Mouse (Mus musculus) myocyte (in vitro differentiated cells): ENCODE measurements around the gene Prr3. TPM values are rescaled to one million over a fixed set of nuclear protein-coding genes. Genes with fewer than 3 reads are reported as not detected.
A peak's percentile ranks its signal among the peaks of the same experiment; 100 is the strongest.

Source experiments
- H3K27me3 ChIP-seq: one replicate; pipeline ENCODE4 v1.6.1; 2011; ENCODE audit not compliant: control insufficient read depth, insufficient read depth, insufficient read length
- H3K36me3 ChIP-seq: one replicate; pipeline ENCODE4 v1.6.1; 2011; ENCODE audit not compliant: control insufficient read depth, insufficient read depth
- H3K4me2 ChIP-seq: one replicate; pipeline ENCODE4 v1.6.1; 2011; ENCODE audit warnings: low read depth, control low read depth
- H3K4me3 ChIP-seq: one replicate; pipeline ENCODE4 v1.5.1; 2011; ENCODE audit warnings: mild to moderate bottlenecking, control low read depth, moderate library complexity
- H3K79me2 ChIP-seq: one replicate; pipeline ENCODE4 v1.6.1; 2011; ENCODE audit not compliant: control insufficient read depth, insufficient read depth
- H3ac ChIP-seq: one replicate; pipeline ENCODE4 v1.6.1; 2011; ENCODE audit not compliant: control insufficient read depth, insufficient read length
- CEBPB ChIP-seq: IDR thresholded peaks from 2 replicates; pipeline ENCODE4 v1.6.1; 2011; ENCODE audit warnings: mild to moderate bottlenecking, moderate library complexity; ENCODE audit not compliant: poor library complexity, insufficient read depth, severe bottlenecking
- E2F4 ChIP-seq: IDR thresholded peaks from one replicate; pipeline ENCODE4 v1.6.1; 2011; ENCODE audit warnings: mild to moderate bottlenecking, control low read depth, moderate library complexity; ENCODE audit not compliant: insufficient read depth
- MAX ChIP-seq: IDR thresholded peaks from one replicate; pipeline ENCODE4 v1.6.1; 2011; ENCODE audit warnings: low read depth, mild to moderate bottlenecking, control low read depth
- MYOD1 ChIP-seq, 3 experiments: IDR thresholded peaks; one replicate each; pipeline ENCODE4 v1.6.1; 2011; ENCODE audit warnings: control low read depth in 2 of 3, low read depth in 2 of 3, mild to moderate bottlenecking in 2 of 3, moderate library complexity in 1 of 3; ENCODE audit not compliant: insufficient read length in 2 of 3, control insufficient read depth in 1 of 3
- MYOG ChIP-seq, 3 experiments: IDR thresholded peaks; one replicate each; pipeline ENCODE4 v1.6.1; 2011; ENCODE audit warnings: control low read depth in 2 of 3, low read depth in 2 of 3, mild to moderate bottlenecking in 2 of 3; ENCODE audit not compliant: insufficient read length in 2 of 3, control insufficient read depth in 1 of 3, insufficient read depth in 1 of 3
- POLR2A ChIP-seq: IDR thresholded peaks from one replicate; pipeline ENCODE4 v1.6.1; 2011; ENCODE audit warnings: low read depth, mild to moderate bottlenecking, control low read depth, moderate library complexity; ENCODE audit not compliant: insufficient read length
- POLR2AphosphoS2 ChIP-seq: IDR thresholded peaks from one replicate; pipeline ENCODE4 v1.6.1; 2011; ENCODE audit warnings: low read depth, control low read depth; ENCODE audit not compliant: insufficient read length
- REST ChIP-seq: IDR thresholded peaks from one replicate; pipeline ENCODE4 v1.6.1; 2011; ENCODE audit warnings: mild to moderate bottlenecking, control low read depth, moderate library complexity; ENCODE audit not compliant: insufficient read depth, insufficient read length
- SRF ChIP-seq: IDR thresholded peaks from one replicate; pipeline ENCODE4 v1.6.1; 2011; ENCODE audit warnings: low read depth; ENCODE audit not compliant: control insufficient read depth, insufficient read length
- TCF12 ChIP-seq: IDR thresholded peaks from one replicate; pipeline ENCODE4 v1.6.1; 2011; ENCODE audit warnings: mild to moderate bottlenecking, control low read depth; ENCODE audit not compliant: poor library complexity, insufficient read depth, severe bottlenecking
- TCF3 ChIP-seq: IDR thresholded peaks from one replicate; pipeline ENCODE4 v1.6.1; 2011; ENCODE audit warnings: low read depth, control low read depth; ENCODE audit not compliant: insufficient read length
- USF1 ChIP-seq: IDR thresholded peaks from one replicate; pipeline ENCODE4 v1.6.1; 2011; ENCODE audit warnings: low read depth, mild to moderate bottlenecking, control low read depth, moderate library complexity
- polyA plus RNA-seq: library from polyadenylated mRNA; unstranded; fragments of >200 nt; fragmentation: generic; extraction: Trizol; gene quantifications from one replicate; pipeline ENCODE4 v1.2.1, GENCODE M21; 2012; ENCODE audit warnings: missing spikeins

Prr3 gene
- polyA plus RNA-seq, 1 experiment, result 14.1 TPM

DNA sequence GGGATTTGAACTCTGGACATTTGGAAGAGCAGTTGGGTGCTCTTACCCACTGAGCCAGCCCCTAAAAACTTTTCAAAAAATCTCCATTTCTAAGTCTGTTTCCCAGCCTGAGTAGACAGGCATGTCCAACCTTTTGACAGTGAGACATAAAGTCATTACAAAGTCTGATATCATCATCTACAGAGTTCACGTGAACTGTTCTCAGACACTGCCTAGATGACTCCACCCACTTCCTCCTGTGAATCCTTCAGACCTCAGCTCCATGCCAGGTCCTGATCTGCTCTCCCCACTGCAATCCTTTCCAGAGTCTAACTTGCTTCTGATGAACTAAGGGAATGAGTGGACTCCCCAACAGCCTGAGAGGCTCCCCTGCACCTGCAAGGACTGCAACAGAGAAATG, 7.9 kb downstream of the Prr3 start:
- Histone ChIP-seq H3K79me2 (peaks cover 33% of the 10 kb centered on the region), H3K36me3 (no peaks in the 10 kb centered on the region), H3K4me3 (no peak overlapping the region), H3K4me2 (no peak overlapping the region), H3ac (no peak overlapping the region), H3K27me3 (no peaks in the 10 kb centered on the region)
- TF ChIP-seq MYOG (IDR thresholded peaks at IDR 0.05; ENCODE audit: control insufficient read depth in 1 of 3, insufficient read depth in 1 of 3, insufficient read length in 2 of 3, low read depth in 2 of 3) (no peak), TCF12 (no peak)

GRCm38 (mm10) chr17:35969418-35970389, 10.3 kb downstream of the Prr3 start, which contains the start of gene Abcf1:
Gene Abcf1, minus strand, starts transcription at chr17:35969761.
- H3K4me2 ChIP-seq, result peak within 1 kb of the TSS; percentile 100
- H3K4me3 ChIP-seq, result peak within 1 kb of the TSS; percentile 69
- H3K79me2 ChIP-seq, result peaks cover 33% of the 10 kb centered on the region
- H3K27me3 ChIP-seq, result no peaks in the 10 kb centered on the region
- H3ac ChIP-seq, result peak within 1 kb of the TSS; percentile 36
- peaks cover 5% of the 10 kb centered on the region for H3K36me3 ChIP-seq
- no peak for TF ChIP-seq TCF12
- peak; percentile 26 for TF ChIP-seq SRF
- no peak for TF ChIP-seq REST
- TF ChIP-seq E2F4, result no peak
- TF ChIP-seq CEBPB, result no peak
- TF ChIP-seq POLR2AphosphoS2, result peak; percentile 83
- TF ChIP-seq MYOD1 (IDR thresholded peaks at IDR 0.05; ENCODE audit: control insufficient read depth in 1 of 3, insufficient read length in 2 of 3, low read depth in 2 of 3), result peak in 1 of 3 experiments; percentile 57
- peak; percentile 73 for TF ChIP-seq USF1
- no peak for TF ChIP-seq TCF3
- peak in 1 of 3 experiments; percentile 25 for TF ChIP-seq MYOG (IDR thresholded peaks at IDR 0.05; ENCODE audit: control insufficient read depth in 1 of 3, insufficient read depth in 1 of 3, insufficient read length in 2 of 3, low read depth in 2 of 3)
- TF ChIP-seq MAX, result peak; percentile 25
- TF ChIP-seq POLR2A, result peak; percentile 91

DNA sequence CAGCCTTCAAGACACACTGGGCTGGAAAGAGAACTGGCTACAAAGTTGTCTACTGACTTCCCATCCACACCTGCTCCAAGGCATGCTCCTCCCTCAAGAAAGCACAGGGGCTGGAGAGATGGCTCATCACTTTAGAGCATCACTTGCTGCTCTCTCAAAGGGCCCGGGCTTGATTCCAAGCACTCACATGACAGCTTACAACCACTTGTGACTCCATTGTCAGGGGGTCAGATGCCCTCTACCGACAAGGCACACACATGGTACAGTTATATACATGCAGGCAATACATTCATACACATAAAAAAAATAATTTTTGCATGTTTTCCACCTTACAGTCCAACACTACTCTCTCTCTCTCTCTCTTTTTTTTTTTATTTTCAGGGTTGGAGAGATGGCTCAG, 12.4 kb downstream of the Prr3 start:
- H3K4me3 ChIP-seq, result no peak overlapping the region
- H3K4me2 ChIP-seq, result no peak overlapping the region
- no peak for TF ChIP-seq POLR2A
- TF ChIP-seq USF1, result no peak
- no peak for TF ChIP-seq SRF
- no peak for TF ChIP-seq MYOD1 (IDR thresholded peaks at IDR 0.05; ENCODE audit: control insufficient read depth in 1 of 3, insufficient read length in 2 of 3, low read depth in 2 of 3)
- TF ChIP-seq REST, result no peak
- TF ChIP-seq E2F4, result no peak
- peaks cover 9% of the 10 kb centered on the region for H3K36me3 ChIP-seq
- H3K79me2 ChIP-seq, result peaks cover 33% of the 10 kb centered on the region
- no peaks in the 10 kb centered on the region for H3K27me3 ChIP-seq
- no peak overlapping the region for H3ac ChIP-seq

- H3ac ChIP-seq, result no peak overlapping the region
- H3K36me3 ChIP-seq, result peaks cover 33% of the 10 kb centered on the region
- no peaks in the 10 kb centered on the region for H3K27me3 ChIP-seq
- H3K4me3 ChIP-seq, result no peak overlapping the region
- TF ChIP-seq USF1 (no peak), TCF12 (no peak), MAX (no peak), POLR2AphosphoS2 (no peak), MYOG (IDR thresholded peaks at IDR 0.05; ENCODE audit: control insufficient read depth in 1 of 3, insufficient read depth in 1 of 3, insufficient read length in 2 of 3, low read depth in 2 of 3) (no peak)
- H3K4me2 ChIP-seq, result no peak overlapping the region
- H3K79me2 ChIP-seq, result peaks cover 23% of the 10 kb centered on the region
Measured at GRCm38 (mm10) chr17:35963279-35963678, 16.8 kb downstream of the Prr3 start.

DNA sequence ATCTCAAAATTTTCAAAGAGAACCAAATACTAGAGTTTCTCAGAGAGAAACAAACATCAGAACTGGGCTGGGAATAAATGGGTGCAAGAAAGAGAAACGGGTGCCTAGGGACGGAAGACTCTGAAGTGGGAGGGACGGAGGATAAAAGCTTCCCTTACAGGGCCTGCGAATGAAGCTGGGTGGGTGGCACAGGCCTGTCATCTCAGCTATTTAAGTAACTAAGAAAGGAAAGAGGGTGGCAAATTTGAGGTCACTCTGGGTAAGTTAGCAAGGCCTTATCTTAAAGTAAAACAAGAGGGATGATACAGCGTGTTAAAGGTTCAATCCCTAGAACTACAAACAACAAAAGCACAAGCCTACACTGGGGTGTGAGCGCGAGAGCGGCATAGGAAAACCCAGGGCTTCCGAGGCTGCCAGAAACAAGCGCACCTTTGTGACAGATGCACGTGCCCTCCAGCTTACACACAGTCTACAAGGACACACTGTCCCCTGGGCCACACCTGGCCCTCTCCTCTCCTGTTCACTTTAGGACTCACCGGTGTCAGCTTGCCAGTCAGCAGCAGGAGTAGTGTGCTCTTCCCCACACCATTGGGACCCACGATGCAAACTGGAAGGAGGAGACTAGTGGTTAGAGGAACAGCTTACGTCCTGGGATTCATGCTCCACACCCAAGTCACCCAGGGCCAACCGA, 21.4 kb downstream of the Prr3 start:
- Histone ChIP-seq H3ac (no peak overlapping the region), H3K4me2 (no peak overlapping the region), H3K79me2 (no peaks in the 10 kb centered on the region), H3K4me3 (no peak overlapping the region), H3K36me3 (peaks cover 40% of the 10 kb centered on the region), H3K27me3 (no peaks in the 10 kb centered on the region)
- TF ChIP-seq CEBPB (no peak), E2F4 (no peak), TCF12 (no peak), POLR2A (no peak), TCF3 (no peak), MYOG (IDR thresholded peaks at IDR 0.05; ENCODE audit: control insufficient read depth in 1 of 3, insufficient read depth in 1 of 3, insufficient read length in 2 of 3, low read depth in 2 of 3) (no peak), USF1 (no peak), MYOD1 (IDR thresholded peaks at IDR 0.05; ENCODE audit: control insufficient read depth in 1 of 3, insufficient read length in 2 of 3, low read depth in 2 of 3) (no peak), REST (no peak), MAX (no peak), SRF (no peak), POLR2AphosphoS2 (no peak)
